Mouse (Mus musculus) forebrain, embryonic 13.5 days (tissue): ENCODE data around the gene Lamtor5. TPM values are rescaled to one million over a fixed set of nuclear protein-coding genes. Genes with fewer than 3 reads are reported as not detected.

Source experiments
- ATAC-seq: fragments of 200-750 bp; cut with Nextera tagmentation; 2 replicates; pipeline ENCODE4 v1.8.0; 2017
- H3K27ac ChIP-seq: fragments of 300-500 bp; sonication (generic); 2 replicates; pipeline ENCODE4 v1.5.1; 2015; ENCODE audit warnings: inconsistent platforms, mild to moderate bottlenecking, moderate library complexity
- H3K27me3 ChIP-seq: fragments of 300-500 bp; sonication (generic); 2 replicates; pipeline ENCODE4 v1.6.1; 2015; ENCODE audit warnings: mild to moderate bottlenecking, inconsistent platforms
- H3K36me3 ChIP-seq: fragments of 300-500 bp; sonication (generic); 2 replicates; pipeline ENCODE4 v1.6.1; 2015; ENCODE audit warnings: mild to moderate bottlenecking, inconsistent platforms; ENCODE audit not compliant: poor library complexity, severe bottlenecking
- H3K4me1 ChIP-seq: fragments of 300-500 bp; sonication (generic); 2 replicates; pipeline ENCODE4 v1.6.1; 2015; ENCODE audit warnings: inconsistent platforms
- H3K4me2 ChIP-seq: fragments of 300-500 bp; sonication (generic); 2 replicates; pipeline ENCODE4 v1.6.1; 2015; ENCODE audit warnings: inconsistent platforms, mild to moderate bottlenecking, moderate library complexity
- H3K4me3 ChIP-seq: fragments of 300-500 bp; sonication (generic); 2 replicates; pipeline ENCODE4 v1.5.1; 2015; ENCODE audit warnings: mild to moderate bottlenecking, inconsistent platforms
- H3K9ac ChIP-seq: fragments of 300-500 bp; sonication (generic); 2 replicates; pipeline ENCODE4 v1.6.1; 2015; ENCODE audit warnings: mild to moderate bottlenecking, inconsistent platforms
- H3K9me3 ChIP-seq: fragments of 300-500 bp; sonication (generic); replicated peaks from 2 replicates; pipeline ENCODE4 v1.6.1; 2016; ENCODE audit warnings: inconsistent platforms
- WGBS: fragments of 180-500 bp; shearing (Covaris S2); methylation state at CpG from one replicate; pipeline ENCODE4 v1.1.7; 2015; 5-methylcytosine and 5-hydroxymethylcytosine counted together
- polyA plus RNA-seq: library from polyadenylated mRNA; unstranded; fragments of >200 nt; fragmentation: Nextera tagmentation; extraction: Ambion mirVana; gene quantifications from 2 replicates; pipeline ENCODE4 v1.2.1, GENCODE M21; 2015

The Lamtor5 gene
- polyA plus RNA-seq, 1 experiment from 2014 or later, result 246 TPM

DNA sequence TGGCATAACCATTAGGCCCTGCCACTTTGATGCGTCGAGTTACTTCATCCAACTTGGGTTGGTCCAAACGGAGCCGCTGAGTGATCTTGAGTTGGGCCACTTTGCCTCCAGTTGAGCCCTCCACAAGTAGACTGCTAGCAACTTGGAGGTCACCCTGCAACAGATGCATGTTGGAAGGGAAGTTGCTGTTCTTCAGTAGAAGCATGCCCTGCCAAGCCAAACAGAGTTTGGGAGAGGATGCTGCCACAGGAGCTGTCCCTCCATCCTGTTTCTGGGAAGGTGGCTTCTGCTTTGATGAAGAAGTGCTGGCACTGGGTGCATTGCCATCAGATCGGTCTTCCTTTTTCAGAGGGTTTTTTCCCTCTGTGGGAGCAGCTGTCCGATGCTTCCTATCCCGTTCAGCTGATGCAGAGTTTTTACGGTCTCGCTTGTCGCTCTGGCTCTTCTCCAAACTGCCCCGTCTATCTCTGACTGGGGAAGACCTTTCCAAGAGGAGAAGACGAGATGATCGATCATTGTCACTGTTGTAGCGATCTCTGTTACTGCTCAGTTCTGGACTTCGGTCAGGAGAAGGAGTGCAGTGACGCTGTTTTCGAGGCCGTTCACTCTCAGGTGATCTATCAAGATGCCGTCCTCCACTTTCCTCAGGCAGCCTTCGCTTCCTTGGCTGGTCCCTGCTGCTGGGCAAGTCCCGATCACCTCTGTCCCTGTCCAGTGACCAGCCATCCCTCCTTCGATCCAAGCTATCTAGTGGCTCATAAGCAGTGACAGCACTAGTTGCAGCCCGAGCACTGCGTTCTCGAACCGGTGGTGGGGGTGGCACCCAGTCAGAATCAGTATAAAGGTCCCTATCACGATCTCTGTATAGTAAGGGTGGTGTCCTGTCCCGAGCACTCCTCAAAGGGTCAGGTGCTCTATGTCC is 52.1 kb downstream of the Lamtor5 start:
- peak overlapping the region; percentile 98 for H3K4me3 ChIP-seq
- WGBS, result 86% methylated on average over 28 of the region's 28 CpGs
- ATAC-seq, result no peak
- no peak overlapping the region for H3K27ac ChIP-seq
- no peaks in the 10 kb centered on the region for H3K9me3 ChIP-seq
- H3K4me1 ChIP-seq, result peaks cover 45% of the 10 kb centered on the region
- H3K4me2 ChIP-seq, result peak overlapping the region; percentile 98
- H3K27me3 ChIP-seq, result no peaks in the 10 kb centered on the region
- peak overlapping the region; percentile 93 for H3K9ac ChIP-seq
- H3K36me3 ChIP-seq, result peaks cover 22% of the 10 kb centered on the region

DNA sequence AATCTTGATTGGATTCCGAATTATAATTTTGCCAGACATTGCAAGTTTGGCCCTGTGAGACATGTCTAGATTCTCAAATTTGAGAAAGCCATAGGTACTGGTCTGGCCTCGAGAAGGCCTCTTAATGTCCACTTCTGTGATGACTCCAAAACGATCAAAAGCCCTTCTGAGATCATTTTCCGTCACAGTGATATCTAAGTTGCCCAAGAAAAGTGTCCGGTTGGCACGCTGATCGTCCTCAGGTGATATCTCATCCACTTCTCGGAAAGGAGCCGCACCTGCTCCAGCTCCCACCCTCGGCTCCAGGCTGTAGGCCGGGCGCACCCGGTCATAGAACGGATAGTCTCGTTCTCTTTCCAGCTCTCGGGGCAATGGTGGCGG is 53.1 kb downstream of the Lamtor5 start:
- H3K4me2 ChIP-seq, result peak overlapping the region; percentile 98
- no peak for ATAC-seq
- H3K27ac ChIP-seq, result peak overlapping the region; percentile 92; the same call in 1 of the 2 replicates
- H3K9ac ChIP-seq, result peak overlapping the region; percentile 93
- H3K9me3 ChIP-seq, result no peaks in the 10 kb centered on the region
- H3K27me3 ChIP-seq, result no peaks in the 10 kb centered on the region
- 20% methylated on average over 17 of the region's 17 CpGs for WGBS
- H3K36me3 ChIP-seq, result peaks cover 19% of the 10 kb centered on the region
- peak overlapping the region; percentile 98 for H3K4me3 ChIP-seq
- peaks cover 39% of the 10 kb centered on the region for H3K4me1 ChIP-seq

DNA sequence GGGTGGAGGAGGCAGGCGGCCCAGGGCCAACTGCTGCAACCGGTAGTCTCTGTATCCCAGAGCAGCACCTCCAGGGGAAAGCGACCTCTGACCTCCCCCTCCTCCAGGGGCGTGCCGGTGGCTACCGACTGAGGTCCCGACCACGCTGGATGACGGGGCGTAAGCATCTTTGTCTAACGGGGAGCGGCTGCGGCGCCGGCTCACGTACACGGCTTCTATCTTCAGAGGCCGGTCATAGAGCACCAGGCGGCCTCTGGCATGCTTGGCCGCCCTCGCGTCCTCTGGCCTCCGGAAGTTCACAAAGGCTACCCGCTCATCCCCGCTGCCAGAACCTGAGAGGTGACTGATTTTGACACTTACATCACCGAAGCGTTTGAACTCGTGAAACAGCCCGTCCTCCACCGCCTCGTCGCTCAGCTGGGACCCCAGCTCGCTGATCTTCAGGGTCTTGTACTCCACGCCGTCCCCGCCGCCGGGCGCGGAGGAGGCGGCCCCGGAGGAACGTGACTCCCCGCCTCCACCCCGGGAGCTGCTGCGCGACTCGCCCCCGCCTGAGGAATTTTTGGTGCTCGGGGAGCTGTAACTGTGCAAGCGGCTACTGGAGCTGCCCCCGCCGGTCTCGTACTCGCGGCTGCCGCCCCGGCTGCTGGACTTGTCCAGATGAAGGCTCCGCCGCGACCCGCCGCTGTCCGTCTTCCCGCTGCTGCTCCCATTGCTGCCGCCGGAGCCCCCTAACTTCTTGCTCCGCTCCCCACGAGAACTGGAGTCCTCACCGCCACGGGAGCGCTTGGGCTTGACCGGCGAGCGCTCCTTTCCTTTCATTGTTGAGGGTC is 53.7 kb downstream of the Lamtor5 start:
- peak overlapping the region; percentile 98 for H3K4me2 ChIP-seq
- no peaks in the 10 kb centered on the region for H3K27me3 ChIP-seq
- H3K9me3 ChIP-seq, result no peaks in the 10 kb centered on the region
- H3K36me3 ChIP-seq, result peaks cover 19% of the 10 kb centered on the region
- H3K4me1 ChIP-seq, result peaks cover 37% of the 10 kb centered on the region
- peak overlapping the region; percentile 92 for H3K27ac ChIP-seq
- WGBS, result under 1% methylated on average over 75 of the region's 75 CpGs
- peak; percentile 9 for ATAC-seq
- peak overlapping the region; percentile 93 for H3K9ac ChIP-seq
- H3K4me3 ChIP-seq, result peak overlapping the region; percentile 98

DNA sequence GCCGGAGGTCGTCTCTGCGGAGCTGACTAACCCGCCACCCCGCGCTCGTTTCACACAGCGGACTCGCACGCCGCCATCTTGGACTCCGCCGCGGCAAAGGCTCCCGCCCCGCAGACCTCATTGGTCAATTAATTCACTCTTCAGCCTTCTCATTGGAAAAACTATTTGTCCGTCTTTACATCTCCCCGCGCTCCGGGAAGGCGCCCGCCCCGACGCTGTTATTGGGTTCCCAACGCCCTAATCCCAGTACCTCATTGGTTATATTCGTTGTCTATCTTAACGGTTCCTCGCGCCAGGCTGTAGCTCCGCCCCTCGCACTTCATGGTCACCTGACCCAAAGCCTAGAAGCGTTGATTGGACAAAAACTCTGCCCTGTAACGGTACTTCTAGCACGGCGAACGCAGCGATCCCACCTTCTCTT is 54.3 kb downstream of the Lamtor5 start:
- Histone ChIP-seq H3K27me3 (no peaks in the 10 kb centered on the region), H3K4me2 (peak overlapping the region; percentile 98), H3K27ac (peak overlapping the region; percentile 95), H3K9me3 (no peaks in the 10 kb centered on the region), H3K4me3 (peak overlapping the region; percentile 98), H3K4me1 (peaks cover 37% of the 10 kb centered on the region), H3K9ac (peak overlapping the region; percentile 93), H3K36me3 (peaks cover 16% of the 10 kb centered on the region)
- under 1% methylated on average over 37 of the region's 37 CpGs for WGBS
- ATAC-seq, result peak; percentile 98

Other genes with a start within 250 kb of the Lamtor5 start
- 12.9 and 13.4 TPM in 2 replicates for gene Kcna3, start 242.7 kb upstream of the Lamtor5 start, polyA plus RNA-seq
- gene Kcna2, start 177.7 kb upstream of the Lamtor5 start, polyA plus RNA-seq, result 0.37 and 0.49 TPM in 2 replicates
- gene Kcna10, start 95.8 kb upstream of the Lamtor5 start, polyA plus RNA-seq, result not detected in 2 replicates
- gene Cym, start 57.1 kb upstream of the Lamtor5 start, polyA plus RNA-seq, result 0.35 TPM in 1 of 2 replicates, not detected in the other
- not detected in 2 replicates for gene A630076J17Rik, start 48.2 kb upstream of the Lamtor5 start, polyA plus RNA-seq
- 0.10 TPM in 1 of 2 replicates, not detected in the other for gene Prok1, start 39.2 kb upstream of the Lamtor5 start, polyA plus RNA-seq
- gene Slc16a4, start 12.4 kb downstream of the Lamtor5 start, polyA plus RNA-seq, result 2.4 and 3.1 TPM in 2 replicates
- 14.8 and 15.4 TPM in 2 replicates for gene Rbm15, start 54.8 kb downstream of the Lamtor5 start, polyA plus RNA-seq
- gene Kcnc4, start 180.7 kb downstream of the Lamtor5 start, polyA plus RNA-seq, result 0.25 and 0.38 TPM in 2 replicates
- 9.6 and 11.2 TPM in 2 replicates for gene Slc6a17, start 239.2 kb downstream of the Lamtor5 start, polyA plus RNA-seq